Mouse (Mus musculus) fibroblast of lung, adult 2 months (primary cell): ENCODE measurements around the gene Dnase1l3.
A peak's percentile ranks its signal among the peaks of the same experiment; 100 is the strongest.

ENCODE experiments used
- DNase-seq: peaks from one replicate; pipeline ENCODE4 v3.0.0-alpha.2; 2011; ENCODE audit warnings: low read depth

Gene Dnase1l3

DNA sequence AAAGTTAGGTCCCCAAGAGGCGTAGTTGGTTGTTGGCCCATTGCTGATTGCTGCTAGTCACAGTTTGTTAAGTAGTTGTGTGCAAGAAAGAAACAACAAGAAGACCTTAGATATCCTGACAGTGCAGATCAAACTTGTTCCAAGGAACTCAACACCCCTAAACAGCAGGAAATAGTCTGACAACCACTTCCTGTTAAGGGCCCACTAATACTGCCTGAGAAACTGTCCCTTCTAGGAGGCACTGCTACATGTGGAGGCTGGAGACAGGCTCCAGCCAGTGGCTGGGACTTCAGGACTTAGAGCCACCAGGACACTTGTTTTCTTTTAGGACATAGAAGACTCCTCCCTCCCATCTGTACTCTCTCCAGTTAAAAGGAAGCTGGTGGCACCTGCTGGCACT, 16.9 kb downstream of the Dnase1l3 start:
- DNase-seq, result no peak

DNA sequence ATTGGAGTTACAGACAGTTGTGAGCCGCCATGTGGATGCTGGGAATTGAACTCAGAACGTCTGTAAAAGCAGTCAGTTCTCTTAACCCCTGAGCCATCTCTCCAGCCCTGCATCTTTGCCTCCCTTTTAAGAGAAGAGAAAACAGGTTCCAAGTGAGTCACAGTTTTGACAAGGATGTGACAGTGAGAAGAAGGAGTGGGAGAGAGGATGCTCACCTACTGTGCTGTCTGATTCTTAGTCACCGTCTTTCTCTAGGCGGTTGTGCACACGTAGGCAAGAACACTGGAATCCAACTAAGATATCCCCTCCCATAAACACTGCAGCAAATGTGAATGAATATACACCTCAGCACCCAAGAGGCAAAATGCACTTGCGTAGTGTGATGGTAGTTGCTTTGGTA, 19.2 kb downstream of the Dnase1l3 start:
- no peak for DNase-seq

- no peak for DNase-seq
Observed at GRCm38 (mm10) chr14:7974643-7975042, 19.7 kb downstream of the Dnase1l3 start.

DNA sequence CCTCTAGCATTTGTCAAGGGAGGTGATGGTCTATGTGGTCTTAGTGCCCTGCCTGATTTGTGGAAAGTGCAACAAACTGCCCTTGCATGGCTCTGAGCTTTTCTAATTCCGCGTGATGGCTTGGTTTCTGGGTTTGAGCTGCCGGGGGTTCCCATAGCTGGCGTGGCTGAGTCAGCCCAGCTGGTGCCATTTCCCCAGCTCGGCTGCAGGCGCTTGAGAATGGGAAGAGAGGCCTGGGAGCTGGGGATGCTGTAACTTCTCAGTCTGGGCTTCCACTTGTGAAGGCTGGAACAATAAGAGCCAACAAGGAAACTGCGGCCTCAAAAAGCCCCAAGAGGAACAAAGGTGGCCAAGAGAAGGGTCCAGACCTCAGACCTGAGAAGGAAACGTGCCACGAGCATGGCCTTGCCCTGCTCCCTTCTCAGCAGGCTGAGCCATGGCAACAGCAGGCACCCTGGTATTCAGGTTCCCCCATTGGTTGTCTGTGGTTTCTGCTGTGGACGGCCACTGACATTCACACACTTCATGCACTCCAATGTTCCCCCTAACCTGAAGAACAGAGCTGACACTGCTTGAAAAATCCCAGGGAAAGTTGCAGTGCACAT, 22.4 kb downstream of the Dnase1l3 start:
- DNase-seq, result no peak

DNA sequence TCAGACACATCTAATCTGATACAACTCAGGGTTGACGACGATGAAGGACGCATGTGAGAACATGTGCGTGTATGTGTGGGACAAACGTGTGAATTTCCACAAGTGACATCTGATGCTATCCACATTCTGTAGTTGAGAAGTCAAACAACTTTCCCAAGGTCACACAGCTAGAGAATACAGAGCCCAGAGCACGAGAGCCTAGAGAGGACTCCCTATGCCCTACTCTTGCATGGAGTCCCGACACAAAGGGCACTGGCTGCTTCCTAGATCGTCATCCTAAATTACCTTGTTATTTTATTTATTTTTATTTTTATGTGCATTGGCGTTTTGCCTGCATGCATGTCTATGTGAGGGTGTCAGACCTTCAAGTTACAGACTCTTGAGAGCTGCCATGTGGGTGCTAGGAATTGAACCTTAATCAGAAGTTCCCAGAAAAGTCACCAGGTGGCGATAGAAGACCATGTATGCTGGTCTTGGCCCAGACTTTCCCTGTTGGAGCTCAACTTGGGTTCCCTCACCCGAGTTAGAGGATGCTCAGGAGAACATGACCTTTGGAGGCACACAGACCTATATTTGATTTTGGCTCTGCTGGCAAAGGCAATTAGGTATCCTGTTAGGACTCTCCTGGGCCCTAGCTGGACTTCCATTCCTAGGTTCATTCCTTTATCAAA, 30.0 kb downstream of the Dnase1l3 start:
- DNase-seq, result no peak

DNA sequence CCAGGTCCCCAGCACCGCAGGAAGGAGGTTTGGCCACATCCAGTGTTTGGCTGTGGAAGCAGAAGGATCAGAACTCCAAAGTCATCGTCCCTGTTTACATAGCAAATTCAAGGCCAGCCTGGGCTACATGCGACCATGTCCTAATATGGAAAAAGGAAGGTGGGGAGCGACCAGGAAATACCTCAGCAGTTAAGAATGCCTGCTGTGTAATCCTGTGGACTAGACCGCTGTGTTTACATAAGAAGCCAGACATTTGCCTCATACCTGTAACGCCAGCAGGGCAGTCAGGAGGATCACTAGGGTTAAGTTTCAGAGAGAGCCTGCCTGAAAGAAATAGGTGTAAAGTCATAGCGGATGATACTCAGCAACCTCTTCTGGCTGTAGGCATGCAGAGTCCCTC, 31.2 kb downstream of the Dnase1l3 start:
- no peak for DNase-seq

DNA sequence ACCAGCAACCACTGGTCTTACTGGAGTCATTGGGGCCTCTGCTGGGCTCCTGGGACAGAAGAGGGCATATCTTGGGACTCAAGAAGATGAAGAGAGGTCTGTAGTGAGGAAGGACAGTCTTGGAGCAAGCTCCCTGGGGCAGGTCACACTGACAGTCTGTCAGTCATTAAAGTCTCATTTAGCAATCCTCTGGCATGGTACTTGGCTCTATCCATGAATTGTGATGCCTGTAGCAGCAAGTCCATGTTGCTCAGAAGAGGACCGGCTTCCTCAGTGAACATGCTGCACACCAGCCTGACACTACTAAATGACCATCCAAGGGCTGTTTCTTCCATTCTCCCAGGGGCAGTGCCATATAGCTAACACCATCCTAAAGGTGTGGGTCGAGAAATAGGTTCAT, 31.7 kb downstream of the Dnase1l3 start:
- no peak for DNase-seq

DNA sequence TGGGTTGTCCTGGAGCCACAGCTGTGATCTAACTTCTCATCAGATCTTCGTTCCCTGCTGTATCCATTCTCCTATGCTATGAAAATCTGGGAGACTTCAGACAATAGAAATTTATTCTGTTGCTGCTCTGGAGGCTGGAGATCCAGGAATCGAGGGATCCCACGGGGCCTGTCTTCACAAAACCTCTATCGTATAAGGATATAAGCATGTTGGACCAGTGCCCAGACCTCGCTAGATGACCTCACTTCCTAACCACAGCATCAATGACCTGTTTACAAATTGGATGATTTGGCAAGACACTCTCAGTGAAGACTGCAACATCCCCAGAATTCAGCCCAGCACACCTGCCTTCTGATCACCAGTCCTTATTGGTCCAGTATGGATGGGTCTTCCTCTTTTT, 32.7 kb downstream of the Dnase1l3 start:
- no peak for DNase-seq

DNA sequence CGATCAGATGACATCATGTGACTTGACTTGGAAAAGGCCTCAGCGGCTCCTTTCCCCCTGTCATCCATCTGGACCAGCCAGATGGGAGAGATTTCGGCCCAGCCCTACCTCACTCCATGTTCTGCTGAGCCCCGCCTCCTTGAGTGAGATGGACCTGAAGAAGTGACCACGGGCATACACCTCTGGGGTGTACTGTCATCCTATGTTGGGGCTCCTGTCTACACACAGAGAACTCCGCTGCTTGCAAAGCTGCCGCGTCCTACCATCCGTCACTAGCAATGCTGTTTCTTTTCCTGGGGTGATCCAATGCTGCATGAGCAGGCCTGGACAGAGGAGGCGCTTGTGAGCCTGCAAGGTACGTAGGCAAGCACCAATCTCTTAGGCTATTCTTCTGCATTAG, 33.8 kb downstream of the Dnase1l3 start:
- no peak for DNase-seq

DNA sequence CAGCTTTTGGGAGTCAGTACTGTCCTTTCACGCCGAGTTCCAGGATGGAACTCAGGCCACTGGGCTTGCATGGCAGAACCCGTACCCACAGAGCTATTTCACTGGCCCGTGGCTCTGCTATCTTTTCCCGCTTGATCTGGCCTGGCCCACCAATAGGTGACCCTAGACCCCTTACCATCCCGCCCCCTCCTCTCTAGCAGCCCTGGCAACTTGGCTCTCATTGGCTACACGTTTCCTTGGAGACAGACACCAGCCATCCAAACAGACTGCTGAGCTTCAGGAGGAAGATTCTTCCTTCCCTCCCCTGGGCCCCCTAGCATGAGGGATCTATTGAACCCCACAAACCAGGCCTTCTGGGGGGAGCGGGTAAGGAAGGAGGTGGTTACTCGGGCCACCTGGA, 37.3 kb downstream of the Dnase1l3 start, which contains the start of gene Gm45521:
Gm45521 (plus strand) TSS at position 240 of the 400 bp plus-strand sequence.
- no peak for DNase-seq

DNA sequence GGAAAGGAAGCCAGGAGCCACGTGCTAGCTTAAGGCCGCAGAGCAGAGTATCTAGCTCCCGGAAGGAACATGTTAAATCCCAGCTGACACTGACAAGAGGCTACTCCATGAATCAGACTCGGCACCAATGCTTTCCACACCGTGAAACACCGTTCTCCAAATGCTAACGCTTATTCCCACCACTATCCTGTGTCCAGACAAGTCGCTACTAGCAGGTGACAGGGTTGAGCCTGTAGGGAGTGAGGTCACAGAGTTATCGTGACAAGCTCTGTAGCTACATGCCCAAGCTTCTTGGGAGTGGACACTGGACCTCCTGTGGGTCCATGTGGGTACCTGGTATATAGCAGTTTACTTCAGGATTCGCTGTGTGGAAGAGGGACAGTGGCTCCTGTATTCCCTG, 37.9 kb downstream of the Dnase1l3 start:
- no peak for DNase-seq

- no peak for DNase-seq
Observed at GRCm38 (mm10) chr14:7954071-7954471, 40.3 kb downstream of the Dnase1l3 start.

DNA sequence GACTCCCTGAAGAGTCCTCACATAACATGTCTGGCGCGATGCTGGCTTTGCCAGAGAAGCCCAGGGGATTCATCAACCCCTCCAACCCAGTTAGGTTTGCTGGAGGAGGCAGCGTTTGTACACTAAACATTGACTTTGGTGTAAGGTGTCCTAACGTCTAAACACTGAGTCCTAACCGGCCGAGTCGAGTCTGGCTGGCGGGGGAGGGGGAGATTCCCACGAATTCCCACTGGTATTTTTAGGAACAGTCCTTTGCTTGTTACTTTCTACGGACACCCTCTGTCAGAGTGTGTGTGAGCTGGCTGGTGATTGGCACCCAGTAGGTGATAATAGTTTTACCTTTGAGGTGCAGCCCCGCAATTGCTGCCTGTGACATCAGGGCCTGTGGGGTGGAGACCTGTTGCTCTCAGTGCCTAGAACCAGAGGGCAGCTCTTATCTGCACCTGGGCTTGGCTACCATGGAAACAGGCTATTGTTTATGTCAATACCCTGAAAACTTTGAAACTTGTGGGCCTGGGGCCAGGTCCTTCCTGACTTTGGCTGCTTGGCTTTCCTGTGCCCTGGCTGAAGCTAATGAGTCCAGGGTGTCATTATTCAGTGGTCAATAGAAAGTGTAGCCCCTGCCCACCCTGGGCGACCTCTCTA, 41.6 kb downstream of the Dnase1l3 start:
- no peak for DNase-seq

DNA sequence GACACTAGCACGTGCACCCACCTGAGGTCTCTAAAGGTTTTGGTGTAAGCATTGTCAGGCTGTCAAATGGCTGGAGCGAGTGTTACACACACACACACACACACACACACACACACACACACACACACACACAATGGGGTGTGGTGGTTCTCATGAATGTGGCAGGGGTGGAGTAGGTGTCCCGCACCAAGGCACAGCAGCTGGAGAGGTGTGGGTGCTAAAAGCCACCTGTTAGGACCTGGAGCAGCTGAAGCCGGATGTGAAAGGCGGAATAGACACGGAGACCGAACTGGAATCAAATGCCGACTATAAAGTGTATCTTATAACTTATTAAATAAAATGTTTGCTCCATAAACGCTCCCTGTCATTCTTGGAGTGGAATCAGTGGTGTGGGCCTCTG, 43.1 kb downstream of the Dnase1l3 start:
- DNase-seq, result no peak

- DNase-seq, result no peak
Observed at GRCm38 (mm10) chr14:7945261-7945660, 49.1 kb downstream of the Dnase1l3 start.

- DNase-seq, result no peak
Observed at GRCm38 (mm10) chr14:7944349-7945039, 49.9 kb downstream of the Dnase1l3 start.

GRCm38 (mm10) chr14:7943801-7944135, 50.6 kb downstream of the Dnase1l3 start:
- peak; percentile 77 for DNase-seq

GRCm38 (mm10) chr14:7943101-7943800, 51.1 kb downstream of the Dnase1l3 start:
- no peak for DNase-seq

GRCm38 (mm10) chr14:7941413-7941812, 53.0 kb downstream of the Dnase1l3 start:
- DNase-seq, result no peak

DNA sequence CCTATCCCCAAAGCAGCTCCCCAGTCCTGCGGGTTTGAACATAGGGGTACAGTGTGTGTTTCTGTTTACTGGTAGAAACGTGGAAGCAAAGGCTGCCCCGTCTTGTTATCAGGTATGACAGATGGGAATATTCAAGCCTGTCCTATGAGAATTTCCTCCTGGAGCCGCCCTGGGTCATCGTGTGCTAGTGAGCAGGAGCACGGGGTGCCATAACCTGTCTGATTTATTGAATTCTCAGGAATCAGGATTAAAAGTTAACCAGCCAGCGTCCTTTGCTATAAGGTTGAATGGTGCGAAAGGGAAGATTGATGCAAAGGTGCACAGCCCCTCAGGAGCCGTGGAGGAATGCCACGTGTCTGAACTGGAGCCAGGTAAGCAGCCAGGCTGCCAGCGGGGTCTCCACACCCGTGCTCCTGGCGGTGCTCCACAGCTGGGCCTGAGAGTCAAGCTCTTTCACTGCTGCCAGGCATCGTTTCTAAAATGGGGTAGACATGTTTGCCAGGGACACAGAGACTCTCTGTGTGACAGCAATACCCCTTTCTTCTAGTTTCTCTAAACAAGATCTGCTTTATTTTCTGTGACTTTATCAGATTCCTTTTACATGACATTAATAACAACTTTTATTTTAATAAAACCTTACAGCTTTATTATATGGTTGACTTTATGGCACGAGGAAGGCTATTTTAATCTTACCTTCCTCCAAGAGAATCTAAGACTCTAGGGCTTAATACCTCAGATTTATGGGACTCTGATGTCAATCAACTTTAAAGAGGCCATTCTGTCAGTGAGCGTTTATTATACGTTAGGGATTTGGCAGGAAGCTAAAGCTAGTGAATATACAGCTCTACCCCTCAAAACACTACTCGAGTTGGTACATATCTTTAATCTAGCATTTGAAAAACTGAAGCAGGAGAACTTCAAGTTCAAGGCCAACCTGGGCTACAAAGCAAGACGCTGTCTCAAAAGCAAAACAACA, 55.3 kb downstream of the Dnase1l3 start:
- no peak for DNase-seq

GRCm38 (mm10) chr14:7937052-7937630, 57.2 kb downstream of the Dnase1l3 start:
- DNase-seq, result no peak
